8 mouse cellular contexts compared by ENCODE assay signal in genomic region chr11:117314026-117314425, GRCm38 (mm10).
DNase-seq lines count a peak whose midpoint lies in the region; ATAC-seq and TF ChIP-seq lines count a peak whose summit lies in the region.

No protein-coding gene starts in this region.

- no peak overlapping the region for H3K4me3 ChIP-seq in intestine, embryonic 16.5 days (ENCODE audit: low read length)
- H3K4me3 ChIP-seq in intestine, embryonic 15.5 days (replicated peaks): no peak overlapping the region
- no peak overlapping the region for H3K4me3 ChIP-seq in CH12.LX (replicated peaks in 1 of 3; ENCODE audit: low read depth in 2 of 3, low read length in 2 of 3, poor library complexity in 1 of 3)
- H3K4me3 ChIP-seq in bone marrow, adult 2 months (replicated peaks; ENCODE audit: control insufficient read depth, low read depth, low read length): no peak overlapping the region
- no peak overlapping the region for H3K4me3 ChIP-seq in midbrain, embryonic 16.5 days (ENCODE audit: low read depth, low read length)

- TF ChIP-seq EP300 in CH12.LX (IDR thresholded peaks at IDR 0.05; ENCODE audit: low read length): no peak

- TF ChIP-seq RAD21 in CH12.LX (IDR thresholded peaks at IDR 0.05; ENCODE audit: low read depth, low read length): peak; percentile 83

- no peaks in the 10 kb centered on the region for H3K9me3 ChIP-seq in intestine, embryonic 16.5 days (ENCODE audit: control insufficient read depth, low read length)
- H3K9me3 ChIP-seq in intestine, embryonic 15.5 days: no peaks in the 10 kb centered on the region
- H3K9me3 ChIP-seq in CH12.LX (replicated peaks; ENCODE audit: low read length): no peaks in the 10 kb centered on the region
- H3K9me3 ChIP-seq in midbrain, embryonic 16.5 days (replicated peaks; ENCODE audit: control insufficient read depth, low read length, poor library complexity, severe bottlenecking): no peaks in the 10 kb centered on the region

- no peak for DNase-seq in CH12.LX (ENCODE audit: extremely low read depth)
- DNase-seq in naive thymus-derived CD4-positive, alpha-beta T cell, adult 2 months (ENCODE audit: low read depth): peak; percentile 75
- DNase-seq in ovary, postnatal 14 days (ENCODE audit: low spot score): no peak

- H3K9ac ChIP-seq in intestine, embryonic 16.5 days (ENCODE audit: low read depth, low read length): 0 out of 2 replicates have a peak overlapping the region, but pooled peaks have one; percentile 4
- H3K9ac ChIP-seq in intestine, embryonic 15.5 days: no peak overlapping the region
- no peak overlapping the region for H3K9ac ChIP-seq in CH12.LX (ENCODE audit: insufficient read depth, low read depth)
- H3K9ac ChIP-seq in midbrain, embryonic 16.5 days (ENCODE audit: low read depth, low read length): no peak overlapping the region

- TF ChIP-seq CTCF in CH12.LX (conservative IDR thresholded peaks at IDR 0.05 in 1 of 2, IDR thresholded peaks at IDR 0.05 in 1 of 2; ENCODE audit: low read depth in 2 of 2, low read length in 2 of 2): peak; percentile 6 to 85; a peak in 2 of 4 replicates
- TF ChIP-seq CTCF in bone marrow, adult 2 months (IDR thresholded peaks at IDR 0.05; ENCODE audit: control insufficient read depth, insufficient read depth, low read length): peak; percentile 78

- dilution Hi-C loops in CH12.LX (cut with MboI; ENCODE audit: extremely low pct_ligation_motif_present, extremely low pct_unique_long_range_greater_than_20kb, low sequenced_read_pairs): no loop called here

- H3K27me3 ChIP-seq in intestine, embryonic 16.5 days (replicated peaks; ENCODE audit: control insufficient read depth, insufficient read depth, low read length): no peaks in the 10 kb centered on the region
- no peaks in the 10 kb centered on the region for H3K27me3 ChIP-seq in intestine, embryonic 15.5 days (replicated peaks)
- H3K27me3 ChIP-seq in CH12.LX (replicated peaks): no peaks in the 10 kb centered on the region
- no peaks in the 10 kb centered on the region for H3K27me3 ChIP-seq in midbrain, embryonic 16.5 days (ENCODE audit: control insufficient read depth, insufficient read depth, low read depth, low read length)

- H3K4me1 ChIP-seq in intestine, embryonic 16.5 days (ENCODE audit: control insufficient read depth, insufficient read depth, low read length): peaks cover 91% of the 10 kb centered on the region
- H3K4me1 ChIP-seq in intestine, embryonic 15.5 days (replicated peaks): peaks cover 92% of the 10 kb centered on the region
- peaks cover 79 to 93% of the 10 kb centered on the region in 2 experiments for H3K4me1 ChIP-seq in CH12.LX (ENCODE audit: control insufficient read depth in 1 of 2, insufficient read depth in 2 of 2)
- H3K4me1 ChIP-seq in bone marrow, adult 2 months (ENCODE audit: control insufficient read depth, insufficient read depth, low read length): peaks cover 17% of the 10 kb centered on the region
- H3K4me1 ChIP-seq in midbrain, embryonic 16.5 days (ENCODE audit: control insufficient read depth, insufficient read depth, low read length): peaks cover 26% of the 10 kb centered on the region

- in situ Hi-C loops in CH12.LX (cut with MboI; ENCODE audit: low pct_ligation_motif_present, low pct_unique_long_range_greater_than_20kb, low sequenced_read_pairs): loop anchor here (5.0 kb wide), 2 partner anchors 43 to 67 kb away; no protein-coding TSS in a partner anchor

- 89% methylated on average over 7 of the region's 7 CpGs for WGBS in intestine, embryonic 16.5 days
- WGBS in intestine, embryonic 15.5 days: 91% methylated on average over 7 of the region's 7 CpGs
- 51% methylated on average over 7 of the region's 7 CpGs for WGBS in bone marrow, adult 2 months
- 84% methylated on average over 7 of the region's 7 CpGs for whole genome bisulfite sequencing in midbrain, embryonic 16.5 days

- no peak overlapping the region for H3K27ac ChIP-seq in intestine, embryonic 16.5 days (ENCODE audit: low read length)
- H3K27ac ChIP-seq in intestine, embryonic 15.5 days: no peak overlapping the region
- H3K27ac ChIP-seq in CH12.LX (ENCODE audit: insufficient read depth, low read depth): no peak overlapping the region
- no peak overlapping the region for H3K27ac ChIP-seq in bone marrow, adult 2 months (ENCODE audit: control insufficient read depth, insufficient read depth, low read depth, low read length, poor library complexity)
- H3K27ac ChIP-seq in midbrain, embryonic 16.5 days (ENCODE audit: low read length): no peak overlapping the region

- no peak for TF ChIP-seq POLR2A in CH12.LX (IDR thresholded peaks at IDR 0.05; ENCODE audit: low read depth, low read length)
- no peak for TF ChIP-seq POLR2A in bone marrow, adult 2 months (IDR thresholded peaks at IDR 0.05; ENCODE audit: borderline replicate concordance, control insufficient read depth, low read depth, low read length)

- H3K4me2 ChIP-seq in intestine, embryonic 16.5 days (ENCODE audit: low read depth, low read length): no peak overlapping the region
- no peak overlapping the region for H3K4me2 ChIP-seq in intestine, embryonic 15.5 days (replicated peaks)
- H3K4me2 ChIP-seq in CH12.LX (ENCODE audit: insufficient read depth, low read depth, poor library complexity, severe bottlenecking): no peak overlapping the region
- no peak overlapping the region for H3K4me2 ChIP-seq in midbrain, embryonic 16.5 days (ENCODE audit: low read length)

- no peaks in the 10 kb centered on the region for H3K36me3 ChIP-seq in intestine, embryonic 16.5 days (ENCODE audit: control insufficient read depth, insufficient read depth, low read length)
- H3K36me3 ChIP-seq in intestine, embryonic 15.5 days: no peaks in the 10 kb centered on the region
- peaks cover 0 to 33% of the 10 kb centered on the region in 2 experiments for H3K36me3 ChIP-seq in CH12.LX (replicated peaks in 1 of 2; ENCODE audit: control insufficient read depth in 1 of 2, insufficient read depth in 1 of 2, low read length in 1 of 2)
- no peaks in the 10 kb centered on the region for H3K36me3 ChIP-seq in midbrain, embryonic 16.5 days (ENCODE audit: control insufficient read depth, insufficient read depth, low read length)

- peaks cover 21% of the 10 kb centered on the region for H3K79me2 ChIP-seq in CH12.LX (replicated peaks; ENCODE audit: control insufficient read depth, extremely low read depth, insufficient read depth, poor library complexity, severe bottlenecking)

- ATAC-seq in intestine, embryonic 16.5 days: no peak
- ATAC-seq in intestine, embryonic 15.5 days: no peak
- no peak for ATAC-seq in midbrain, embryonic 16.5 days
- no peak for ATAC-seq in cerebellum, adult (ENCODE audit: insufficient number of reproducible peaks, low FRiP score, low TSS enrichment)

TF ChIP-seq in CH12.LX, 34 proteins besides CTCF, POLR2A, EP300 and RAD21:
- TF ChIP-seq TBP (conservative IDR thresholded peaks at IDR 0.05; ENCODE audit: low read depth, low read length) (no peak), NELFE (IDR thresholded peaks at IDR 0.05; ENCODE audit: low read depth, low read length) (0 out of 2 replicates have a peak, but pooled peaks have one; percentile 20), ZNF384 (IDR thresholded peaks at IDR 0.05; ENCODE audit: low read depth, low read length) (no peak), MXI1 (IDR thresholded peaks at IDR 0.05; ENCODE audit: low read depth, low read length) (no peak), MAFK (IDR thresholded peaks at IDR 0.05; ENCODE audit: insufficient replicate concordance, low read length) (no peak), MEF2A (IDR thresholded peaks at IDR 0.05; ENCODE audit: borderline replicate concordance, low read depth, low read length) (peak; percentile 52; the same call in 1 of the 2 replicates), CHD2 (IDR thresholded peaks at IDR 0.05; ENCODE audit: low read length) (0 out of 2 replicates have a peak, but pooled peaks have one; percentile 16), SMC3 (IDR thresholded peaks at IDR 0.05; ENCODE audit: low read depth, low read length) (peak; percentile 98), JUN (IDR thresholded peaks at IDR 0.05; ENCODE audit: insufficient read depth, low read depth, low read length) (no peak), TCF12 (IDR thresholded peaks at IDR 0.05; ENCODE audit: low read depth, low read length) (0 out of 2 replicates have a peak, but pooled peaks have one; percentile 14), USF2 (conservative IDR thresholded peaks at IDR 0.05; ENCODE audit: low read depth, low read length) (no peak), IRF4 (IDR thresholded peaks at IDR 0.05; ENCODE audit: low read depth, low read length) (no peak), GABPA (IDR thresholded peaks at IDR 0.05; ENCODE audit: insufficient replicate concordance, low read depth, low read length) (no peak), ETS1 (conservative IDR thresholded peaks at IDR 0.05; ENCODE audit: low read depth, low read length) (no peak), HCFC1 (IDR thresholded peaks at IDR 0.05; ENCODE audit: low read depth, low read length) (no peak), JUND (conservative IDR thresholded peaks at IDR 0.05; ENCODE audit: low read depth, low read length) (no peak), POLR2AphosphoS2 (IDR thresholded peaks at IDR 0.05; ENCODE audit: low read depth, low read length) (no peak), CHD1 (IDR thresholded peaks at IDR 0.05; ENCODE audit: low read depth, low read length) (no peak), ZKSCAN1 (IDR thresholded peaks at IDR 0.05; ENCODE audit: borderline replicate concordance, low read depth, low read length) (no peak), KAT2A (IDR thresholded peaks at IDR 0.05; ENCODE audit: insufficient replicate concordance, low read length) (no peak), MAX (IDR thresholded peaks at IDR 0.05; ENCODE audit: low read length) (no peak), ZC3H11A (IDR thresholded peaks at IDR 0.05; ENCODE audit: low read depth, low read length) (peak; percentile 87), MYC (IDR thresholded peaks at IDR 0.05; ENCODE audit: low read depth, low read length) (no peak), RCOR1 (conservative IDR thresholded peaks at IDR 0.05; ENCODE audit: low read depth, low read length) (no peak), E2F4 (IDR thresholded peaks at IDR 0.05; ENCODE audit: insufficient replicate concordance, low read depth, low read length) (no peak), BHLHE40 (IDR thresholded peaks at IDR 0.05; ENCODE audit: low read depth, low read length) (no peak), UBTF (IDR thresholded peaks at IDR 0.05; ENCODE audit: low read depth, low read length) (0 out of 2 replicates have a peak, but pooled peaks have one; percentile 20), MAZ (IDR thresholded peaks at IDR 0.05; ENCODE audit: low read depth, low read length) (0 out of 2 replicates have a peak, but pooled peaks have one; percentile 42), ZMIZ1 (IDR thresholded peaks at IDR 0.05; ENCODE audit: low read depth, low read length) (no peak), NRF1 (IDR thresholded peaks at IDR 0.05; ENCODE audit: low read depth, low read length) (0 out of 2 replicates have a peak, but pooled peaks have one; percentile 22)
